Mouse (Mus musculus) embryonic stem cell, embryonic (primary cell): Measurements from ENCODE around the gene Il13.

ENCODE experiments used
- CTCF ChIA-PET, 4 experiments: fragments of 300-600 bp in 2 of 4; fragments of 350-600 bp in 2 of 4; sonication (Branson Sonifier 250); formaldehyde crosslinking; loops; one replicate each; lab custom pipeline; 2022; ENCODE audit warnings: inconsistent platforms in 2 of 4; lab: Charles Lee
- POLR2A ChIA-PET, 4 experiments: fragments of 300-600 bp in 2 of 4; fragments of 350-600 bp in 2 of 4; sonication (Branson Sonifier 250); formaldehyde crosslinking; loops; one replicate each; lab custom pipeline; 2022; ENCODE audit warnings: antibody characterized with exemption in 4 of 4, inconsistent platforms in 1 of 4; lab: Charles Lee

Il13 gene

DNA sequence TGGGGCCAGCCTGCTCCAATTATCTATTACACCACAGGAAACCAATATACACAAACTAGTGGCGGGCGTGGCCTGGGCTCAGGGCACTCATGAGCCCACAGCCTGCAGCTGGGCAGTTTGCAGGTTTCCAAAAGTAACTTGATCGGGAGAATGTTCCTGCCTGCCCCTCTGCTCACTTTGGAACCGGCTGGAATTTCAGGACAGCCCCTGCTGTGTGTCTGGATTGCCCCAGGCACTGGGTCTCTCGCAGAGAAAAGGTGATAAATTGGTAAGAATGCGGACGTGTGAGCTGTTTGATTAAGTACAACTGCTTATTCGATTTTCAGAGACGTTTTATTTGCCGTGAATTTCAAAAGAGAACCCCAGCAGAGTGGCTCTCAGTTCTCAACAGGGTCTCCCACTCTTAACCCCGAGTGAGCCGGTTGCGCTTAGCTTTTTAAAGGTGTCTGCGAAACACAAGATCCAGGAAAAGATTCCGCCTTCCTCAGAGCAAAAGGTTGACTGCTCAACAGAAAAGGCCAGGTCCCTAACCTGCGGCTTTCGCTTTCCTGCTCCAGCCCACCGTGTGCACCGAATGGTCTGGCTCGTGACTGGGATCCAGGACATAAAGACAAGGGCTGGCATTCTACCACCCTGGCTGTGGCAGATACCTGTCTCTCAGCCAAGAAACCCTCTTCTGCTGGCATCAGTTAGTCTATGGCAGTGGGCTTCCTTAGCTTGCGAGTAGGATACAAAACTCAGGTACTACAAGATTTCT is 2.7 kb upstream of the Il13 start:
- POLR2A ChIA-PET, result interaction anchor here in 3 of 4 experiments (0.5 to 1.6 kb wide), 11 partner anchors 9 to 1346 kb away, joined by 3 to 8 read pairs (median 4); partner anchors contain the start of genes Irf1 (in 1 of the 3) and Rad50 (in 1 of the 3)

GRCm38 (mm10) chr11:53636183-53636646 is 1.7 kb upstream of the Il13 start:
- POLR2A ChIA-PET, result interaction anchor here in 3 of 4 experiments (0.6 to 1.4 kb wide), 3 partner anchors 10 to 71 kb away, joined by 3 to 4 read pairs (median 3); partner anchors contain the start of gene Rad50 (in 1 of the 3)

More for the DNA sequence above, 2.7 kb upstream of the Il13 start:
- CTCF ChIA-PET, result interaction anchor here (0.6 to 2.4 kb wide), 13 partner anchors 9 to 1846 kb away, joined by 3 to 10 read pairs (median 5); no protein-coding TSS in a partner anchor

GRCm38 (mm10) chr11:53635590-53636182 is 1.2 kb upstream of the Il13 start:
- POLR2A ChIA-PET, result interaction anchor here in 2 of 4 experiments (0.5 to 0.6 kb wide), 2 partner anchors 12 to 170 kb away, joined by 3 read pairs; no protein-coding TSS in a partner anchor
- CTCF ChIA-PET, result interaction anchor here in 3 of 4 experiments (0.6 to 1.9 kb wide), 3 partner anchors 8 to 165 kb away, joined by 3 to 9 read pairs (median 4); partner anchors contain the start of gene Gm9837 (in 1 of the 3)

More at GRCm38 (mm10) chr11:53636183-53636646, 1.7 kb upstream of the Il13 start:
- CTCF ChIA-PET, result interaction anchor here in 3 of 4 experiments (0.6 to 2.4 kb wide), 8 partner anchors 9 to 1847 kb away, joined by 3 to 10 read pairs (median 4); no protein-coding TSS in a partner anchor

DNA sequence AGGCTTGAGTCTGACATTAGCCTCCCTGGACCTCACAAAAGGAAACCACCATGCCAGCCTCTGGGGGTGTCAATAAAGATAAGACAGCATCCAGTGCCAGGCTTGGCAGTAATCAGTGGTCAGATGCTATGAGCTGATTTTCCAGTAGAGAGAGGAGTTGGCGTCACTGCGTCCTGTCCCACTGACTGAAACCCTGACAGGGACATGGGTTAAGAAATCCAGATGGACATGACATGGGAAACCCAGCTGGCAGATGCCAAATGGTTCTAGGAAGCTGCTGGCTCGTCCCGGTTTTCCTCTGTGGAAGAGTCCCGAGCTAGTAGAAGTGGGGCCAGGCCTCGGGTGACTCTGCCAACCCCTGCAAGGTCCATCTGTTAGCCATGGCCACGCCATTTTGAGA is 858 bp downstream of the Il13 start:
- CTCF ChIA-PET, result interaction anchor here in 3 of 4 experiments (0.9 to 1.8 kb wide), 7 partner anchors 28 to 163 kb away, joined by 3 to 5 read pairs (median 3); partner anchors contain the start of gene Gm9837 (in 2 of the 3)
- POLR2A ChIA-PET, result interaction anchor here in 1 of 4 experiments (1.8 kb wide), 1 partner anchor 17 kb away, joined by 4 read pairs; no protein-coding TSS in a partner anchor

- CTCF ChIA-PET, result interaction anchor here in 1 of 4 experiments (1.5 kb wide), 1 partner anchor 105 kb away, joined by 3 read pairs; no protein-coding TSS in a partner anchor
- POLR2A ChIA-PET, result interaction anchor here in 1 of 4 experiments (0.6 kb wide), 1 partner anchor 1774 kb away, joined by 6 read pairs; no protein-coding TSS in a partner anchor
Observed at GRCm38 (mm10) chr11:53632122-53632733, 2.3 kb downstream of the Il13 start.

- CTCF ChIA-PET, result interaction anchor here (0.5 to 2.2 kb wide), 71 partner anchors 8 to 1986 kb away, joined by 3 to 22 read pairs (median 4); partner anchors contain the start of genes Gm9945 (in 2 of the 4), Sowaha (in 2 of the 4), Gm9837 (in 1 of the 4) and Kif3a (in 1 of the 4)
- POLR2A ChIA-PET, result interaction anchor here in 3 of 4 experiments (0.6 to 1.9 kb wide), 7 partner anchors 16 to 327 kb away, joined by 3 to 8 read pairs (median 3); partner anchors contain the start of genes Hspa4 (in 1 of the 3) and Rad50 (in 1 of the 3)
Observed at GRCm38 (mm10) chr11:53627859-53628258, 6.6 kb downstream of the Il13 start.

- CTCF ChIA-PET, result interaction anchor here (0.6 to 2.2 kb wide), 24 partner anchors 9 to 1552 kb away, joined by 3 to 22 read pairs (median 5); partner anchors contain the start of genes Gm9945 (in 2 of the 4), Sowaha (in 2 of the 4), Gm9837 (in 1 of the 4) and Kif3a (in 1 of the 4)
- POLR2A ChIA-PET, result interaction anchor here in 3 of 4 experiments (0.6 to 1.9 kb wide), 3 partner anchors 80 to 487 kb away, joined by 3 to 8 read pairs (median 3); partner anchors contain the start of gene Rad50 (in 1 of the 3)
Observed at GRCm38 (mm10) chr11:53626802-53627373, 7.6 kb downstream of the Il13 start.

DNA sequence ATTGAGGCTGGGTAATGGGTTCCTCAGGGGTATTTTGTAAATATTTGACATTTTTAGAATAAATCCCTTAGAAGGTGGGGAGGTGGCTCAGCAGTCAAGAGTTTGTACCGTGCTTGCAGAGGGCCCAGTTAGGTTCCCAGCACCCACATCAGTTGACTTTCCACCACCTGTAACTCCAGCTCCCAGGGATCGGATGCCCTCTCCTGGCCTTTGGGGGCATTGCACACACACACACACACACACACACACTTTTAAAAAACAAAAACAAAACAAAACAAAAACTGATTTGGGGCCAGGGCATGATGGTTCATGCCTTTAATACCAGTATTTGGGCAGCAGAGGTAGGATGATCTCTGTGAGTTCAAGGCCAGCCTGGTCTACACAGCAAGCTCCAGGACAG is 10.4 kb downstream of the Il13 start:
- POLR2A ChIA-PET, result interaction anchor here in 1 of 4 experiments (0.6 to 0.7 kb wide), 3 partner anchors 11 to 14 kb away, joined by 3 to 8 read pairs (median 3); no protein-coding TSS in a partner anchor
- CTCF ChIA-PET, result interaction anchor here in 3 of 4 experiments (0.5 to 2.2 kb wide), 13 partner anchors 12 to 377 kb away, joined by 3 to 8 read pairs (median 4); partner anchors contain the start of gene Gm9837 (in 2 of the 3)

DNA sequence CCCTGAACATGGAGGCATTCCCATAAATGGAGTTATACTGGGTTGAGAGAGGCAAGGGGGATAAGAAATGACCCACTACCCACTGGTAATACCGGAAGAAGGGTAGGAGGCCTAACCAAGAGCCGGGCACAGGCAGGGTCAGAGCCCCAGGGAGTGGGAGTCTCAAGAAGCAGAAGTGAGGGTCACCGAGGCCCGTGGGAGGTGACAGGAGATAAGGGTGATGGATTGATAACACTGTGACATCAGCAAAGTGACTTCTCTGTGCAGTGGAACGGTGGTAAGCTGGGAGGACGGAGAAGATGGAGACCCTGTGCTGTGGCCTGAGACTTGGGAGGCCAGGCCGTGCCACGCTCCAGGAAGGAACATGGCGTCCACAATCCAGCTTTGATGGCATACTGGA is 10.9 kb downstream of the Il13 start:
- CTCF ChIA-PET, result interaction anchor here in 3 of 4 experiments (0.6 to 2.2 kb wide), 11 partner anchors 14 to 376 kb away, joined by 3 to 8 read pairs (median 4); partner anchors contain the start of gene Gm9837 (in 2 of the 3)
- POLR2A ChIA-PET, result interaction anchor here in 1 of 4 experiments (0.6 to 0.7 kb wide), 3 partner anchors 12 to 14 kb away, joined by 3 to 8 read pairs (median 3); no protein-coding TSS in a partner anchor

- ChIA-PET CTCF (interaction anchor here in 2 of 4 experiments (0.9 to 1.8 kb wide), 5 partner anchors 17 to 156 kb away, joined by 3 to 5 read pairs (median 4); no protein-coding TSS in a partner anchor), POLR2A (interaction anchor here in 1 of 4 experiments (1.1 kb wide), 1 partner anchor 85 kb away, joined by 3 read pairs; the partner anchor contains the start of gene Rad50)
Observed at GRCm38 (mm10) chr11:53622440-53622806, 12.1 kb downstream of the Il13 start.

DNA sequence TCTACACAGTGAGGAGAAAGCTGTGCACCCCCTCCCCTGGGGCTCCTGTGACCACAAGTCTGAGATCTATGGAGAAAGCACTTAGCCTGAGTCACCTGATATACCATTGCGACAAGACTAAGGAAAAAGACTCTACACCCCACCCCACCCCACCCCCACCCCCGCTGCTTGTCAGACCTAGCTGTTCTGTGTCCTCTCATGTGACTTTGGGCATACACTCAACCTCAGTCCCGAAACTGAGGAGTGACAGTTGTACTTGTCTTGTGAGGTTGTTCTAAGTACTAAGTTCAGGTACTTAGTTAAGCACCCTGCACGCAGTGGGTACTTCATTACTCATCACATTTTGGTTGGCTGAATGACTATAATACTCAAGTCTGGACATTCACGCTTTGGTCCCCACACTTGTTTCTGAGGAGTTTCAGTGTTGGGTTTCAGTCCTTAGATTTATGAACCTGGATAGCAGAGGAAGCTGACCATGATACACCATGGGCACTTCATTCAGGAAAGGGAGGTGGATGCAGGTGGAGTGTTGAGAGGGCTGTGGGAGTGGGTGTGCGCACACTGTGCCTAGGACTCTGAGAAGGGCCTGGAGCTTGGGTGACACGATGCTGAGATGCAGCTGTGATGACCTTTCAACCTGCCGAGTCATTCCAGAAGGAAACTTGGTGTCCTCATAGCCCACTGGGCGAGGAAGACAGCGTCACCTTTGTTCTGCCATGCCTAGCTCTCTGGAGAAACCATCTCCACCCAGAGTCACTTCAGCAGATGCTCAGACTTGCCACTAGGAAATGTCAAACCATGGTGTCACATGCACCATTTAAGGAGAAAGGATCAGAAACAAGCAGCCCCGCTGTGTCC is 12.7 kb downstream of the Il13 start:
- CTCF ChIA-PET, result interaction anchor here in 2 of 4 experiments (0.9 to 1.2 kb wide), 4 partner anchors 17 to 155 kb away, joined by 3 to 5 read pairs (median 4); no protein-coding TSS in a partner anchor
- POLR2A ChIA-PET, result interaction anchor here in 1 of 4 experiments (1.1 kb wide), 1 partner anchor 85 kb away, joined by 3 read pairs; the partner anchor contains the start of gene Rad50

DNA sequence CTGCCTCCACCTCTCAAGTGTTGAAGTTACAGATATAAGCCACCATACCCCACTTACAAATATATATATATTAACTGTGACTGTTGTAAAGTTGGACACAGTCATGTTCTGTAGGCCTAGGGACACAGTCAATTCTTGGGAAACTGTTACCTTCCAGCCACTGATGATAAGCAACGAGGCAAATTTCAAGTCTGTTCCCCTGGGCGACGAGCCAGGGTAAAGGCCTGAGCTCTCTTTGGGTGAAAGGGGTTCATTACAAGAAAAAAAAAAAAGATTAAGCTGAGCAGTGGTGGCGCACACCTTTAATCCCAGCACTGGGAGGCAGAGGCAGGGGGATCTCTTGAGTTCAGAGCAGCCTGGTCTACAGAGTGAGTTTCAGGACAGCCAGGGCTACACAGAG is 14.4 kb downstream of the Il13 start:
- ChIA-PET POLR2A (interaction anchor here in 2 of 4 experiments (0.6 to 0.9 kb wide), 2 partner anchors 33 to 110 kb away, joined by 3 read pairs; no protein-coding TSS in a partner anchor), CTCF (no interaction called here)

- POLR2A ChIA-PET, result interaction anchor here in 2 of 4 experiments (0.6 to 0.9 kb wide), 2 partner anchors 34 to 111 kb away, joined by 3 read pairs; no protein-coding TSS in a partner anchor
Observed at GRCm38 (mm10) chr11:53619428-53619827, 15.1 kb downstream of the Il13 start.

GRCm38 (mm10) chr11:53618619-53619198 is 15.8 kb downstream of the Il13 start, which contains the start of gene Il4:
TSS of gene Il4 (minus strand) at chr11:53618669.
- CTCF ChIA-PET, result interaction anchor here in 3 of 4 experiments (0.6 to 1.7 kb wide), 3 partner anchors 14 to 526 kb away, joined by 3 to 11 read pairs (median 7); no protein-coding TSS in a partner anchor

More at GRCm38 (mm10) chr11:53619428-53619827, 15.1 kb downstream of the Il13 start:
- CTCF ChIA-PET, result interaction anchor here in 1 of 4 experiments (1.7 kb wide), 1 partner anchor 14 kb away, joined by 7 read pairs; no protein-coding TSS in a partner anchor

More at GRCm38 (mm10) chr11:53618619-53619198, 15.8 kb downstream of the Il13 start, which contains the start of gene Il4:
- POLR2A ChIA-PET, result interaction anchor here in 2 of 4 experiments (0.6 kb wide), 2 partner anchors 152 to 270 kb away, joined by 3 read pairs; no protein-coding TSS in a partner anchor
